Mouse (Mus musculus) Muller cell, postnatal 12 days (primary cell): ENCODE measurements around the gene Chst3.
"Not testable (repeated sequence)": the region's sequence is repeated elsewhere in the genome, so short reads cannot be mapped to it uniquely, and the experiment has no call there.

Experiments used
- DNase-seq: peaks from one replicate; pipeline ENCODE4 v3.0.0-alpha.2; 2015; ENCODE audit errors: inconsistent ontology term

The Chst3 gene

DNA sequence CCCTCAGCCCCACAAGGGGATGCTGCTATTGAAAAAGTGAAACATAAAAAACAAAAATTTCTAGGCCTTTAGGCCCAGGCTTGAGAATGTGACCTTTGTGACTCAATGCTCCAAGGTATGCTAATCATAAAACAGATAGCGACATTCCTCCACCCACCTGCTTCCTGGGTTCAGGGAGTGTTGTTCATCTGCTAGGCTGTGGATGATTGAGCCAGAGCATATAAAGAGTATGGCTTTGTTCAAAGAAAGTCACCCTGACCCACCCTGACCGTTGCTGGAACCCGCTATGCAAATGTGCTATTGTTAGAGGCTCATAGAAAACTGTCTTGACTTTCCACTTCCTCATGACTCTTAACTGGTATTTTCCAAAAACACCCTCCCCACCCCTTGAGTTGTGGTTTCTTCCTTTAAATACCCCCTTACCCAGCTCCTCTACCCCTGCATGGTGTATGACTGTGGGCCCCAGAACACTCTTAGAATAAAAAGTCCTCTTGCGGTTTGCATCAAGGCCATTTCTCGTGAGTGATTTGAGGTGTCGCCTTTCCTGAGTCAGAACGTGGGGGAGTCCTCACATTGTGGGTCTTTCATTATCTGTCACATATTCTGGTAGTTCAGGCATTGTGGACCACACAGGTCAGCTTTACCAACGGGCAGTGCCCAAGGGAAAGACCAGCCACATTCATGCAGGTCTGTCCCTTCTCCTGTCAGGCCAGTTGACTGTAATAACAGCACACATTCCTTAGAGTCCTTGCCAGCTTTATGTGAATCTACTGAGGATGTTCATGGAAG lies 56.7 kb downstream of the Chst3 start:
- DNase-seq: not testable (repeated sequence)

DNA sequence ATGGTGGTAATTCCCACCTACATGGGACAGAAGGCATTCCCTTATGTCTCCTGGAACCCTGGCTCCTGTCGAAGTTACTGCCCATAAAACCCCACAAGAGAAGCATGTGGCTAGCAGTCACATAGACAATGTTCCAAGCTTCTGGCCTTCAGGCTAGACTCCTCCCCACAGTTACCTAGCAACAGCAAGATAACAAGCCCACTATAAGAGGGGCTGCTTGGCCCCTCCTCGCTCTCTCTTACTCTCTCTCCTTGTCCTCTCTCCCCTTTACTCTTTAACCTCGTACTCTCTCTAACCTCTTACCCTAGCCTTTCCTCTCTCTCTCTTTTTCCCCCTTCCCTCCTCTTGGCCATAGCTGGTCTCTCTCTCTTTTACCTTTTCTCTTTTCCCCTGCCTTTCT lies 57.7 kb downstream of the Chst3 start:
- not testable (repeated sequence) for DNase-seq

DNA sequence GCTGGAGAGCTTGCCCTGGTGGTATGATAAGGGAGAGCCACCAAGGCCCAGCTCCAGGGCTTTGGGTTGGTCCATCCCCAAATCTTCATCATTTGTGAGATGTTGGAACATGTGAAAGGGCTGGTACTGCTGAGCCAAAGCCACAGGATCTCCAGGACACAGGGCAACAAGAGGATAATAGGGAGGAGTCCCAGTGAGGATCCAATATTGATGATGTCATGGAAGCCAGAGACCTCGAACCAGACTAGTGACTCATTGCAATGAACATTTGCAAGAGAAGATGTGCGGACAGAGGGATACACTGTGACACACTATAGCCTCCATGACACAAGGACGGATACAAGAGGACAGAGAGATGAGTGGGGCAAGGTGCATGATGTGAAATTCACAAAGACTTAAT lies 60.9 kb downstream of the Chst3 start:
- DNase-seq: no peak

DNA sequence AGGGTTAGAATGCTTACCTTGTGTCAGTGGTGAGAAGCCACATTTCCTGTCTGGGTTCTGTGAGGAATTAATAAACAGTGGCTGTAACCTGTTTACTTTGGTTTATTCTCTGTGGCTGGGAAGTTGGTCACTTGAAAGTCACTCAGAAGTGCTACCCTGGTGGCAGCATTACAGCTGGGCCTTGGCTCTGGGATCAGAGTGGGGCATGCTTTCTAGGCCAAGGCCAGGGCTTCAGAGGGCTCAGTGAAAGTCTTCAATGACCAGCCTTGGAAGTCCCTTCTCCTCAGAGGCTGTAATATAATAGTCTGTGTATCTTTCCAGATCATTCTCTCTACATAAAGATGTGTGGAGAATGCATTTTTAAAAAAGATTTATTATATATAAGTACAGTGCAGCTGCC lies 63.0 kb downstream of the Chst3 start:
- DNase-seq: no peak

DNA sequence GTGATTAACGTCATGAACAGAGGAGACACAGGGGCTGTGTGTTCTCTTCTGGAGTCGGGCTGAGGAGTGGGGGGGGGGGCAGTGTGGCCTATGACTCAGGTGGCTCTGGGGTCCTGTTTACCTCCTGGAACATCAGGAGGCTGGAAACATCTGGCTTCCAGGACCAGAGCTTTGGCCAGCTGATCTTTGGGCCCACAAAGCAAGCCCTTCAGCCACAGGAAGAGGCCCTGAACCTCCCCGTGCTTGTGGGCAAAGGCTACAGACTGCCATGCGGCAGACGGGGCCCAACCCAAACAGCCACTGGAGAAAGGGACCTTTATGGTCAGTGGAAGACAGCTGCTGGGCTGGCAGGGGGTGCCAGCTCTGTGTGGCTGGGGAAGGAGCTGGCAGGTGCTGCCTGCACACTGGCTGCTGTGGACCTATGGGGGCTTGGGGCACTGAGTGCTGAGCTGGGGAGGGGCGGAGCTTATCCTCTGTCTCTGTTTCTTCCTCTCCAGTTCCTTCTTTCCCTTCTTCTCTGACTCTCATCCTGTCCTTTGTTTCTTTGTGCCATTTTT lies 67.9 kb downstream of the Chst3 start:
- DNase-seq: no peak

DNA sequence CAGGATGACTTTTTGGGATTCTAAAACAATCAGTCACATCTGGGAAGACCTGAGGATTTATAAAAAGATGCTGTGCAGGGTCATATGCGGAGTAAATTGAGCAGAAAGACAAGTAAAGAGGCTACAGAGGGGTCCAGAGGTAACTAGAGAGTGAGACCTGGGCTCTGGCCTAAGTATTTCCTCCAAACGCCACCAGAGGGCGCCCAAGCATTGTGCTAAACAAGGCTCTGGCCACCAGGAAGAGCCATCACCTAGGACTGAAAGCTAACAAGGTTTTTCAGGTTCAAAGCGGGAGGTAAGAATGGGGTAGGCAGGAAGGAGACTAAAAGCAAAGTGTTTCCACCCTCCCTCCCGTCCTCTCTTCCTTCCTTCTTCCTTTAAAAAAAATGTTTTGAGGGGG lies 71.0 kb downstream of the Chst3 start:
- DNase-seq: peak; percentile 52

DNA sequence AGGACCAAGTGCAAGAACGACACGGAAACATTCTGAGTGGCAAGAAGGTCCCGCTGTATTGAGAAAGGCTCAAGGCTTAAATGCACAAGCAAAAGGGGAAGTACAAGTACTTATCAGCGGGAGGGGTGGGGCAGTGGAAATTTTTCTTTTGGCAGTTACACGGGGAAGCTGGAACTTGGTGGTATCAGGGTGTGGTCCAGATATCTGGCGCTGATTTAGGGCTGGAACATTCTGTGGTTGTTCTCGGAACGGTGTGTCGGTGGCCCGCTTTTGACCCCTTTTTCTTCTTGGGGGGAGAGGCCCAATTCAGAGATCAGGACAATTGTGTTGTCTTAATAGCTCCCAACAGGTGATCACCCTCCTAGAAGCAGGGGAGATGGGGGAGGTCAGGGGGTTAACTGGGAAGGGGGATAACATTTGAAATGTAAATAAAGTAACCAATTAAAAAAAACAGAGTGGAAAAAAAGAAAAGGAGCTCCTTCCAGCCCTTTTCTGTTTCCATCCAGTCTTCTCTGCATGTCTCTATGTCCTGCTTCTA lies 71.5 kb downstream of the Chst3 start:
- DNase-seq: not testable (repeated sequence)

DNA sequence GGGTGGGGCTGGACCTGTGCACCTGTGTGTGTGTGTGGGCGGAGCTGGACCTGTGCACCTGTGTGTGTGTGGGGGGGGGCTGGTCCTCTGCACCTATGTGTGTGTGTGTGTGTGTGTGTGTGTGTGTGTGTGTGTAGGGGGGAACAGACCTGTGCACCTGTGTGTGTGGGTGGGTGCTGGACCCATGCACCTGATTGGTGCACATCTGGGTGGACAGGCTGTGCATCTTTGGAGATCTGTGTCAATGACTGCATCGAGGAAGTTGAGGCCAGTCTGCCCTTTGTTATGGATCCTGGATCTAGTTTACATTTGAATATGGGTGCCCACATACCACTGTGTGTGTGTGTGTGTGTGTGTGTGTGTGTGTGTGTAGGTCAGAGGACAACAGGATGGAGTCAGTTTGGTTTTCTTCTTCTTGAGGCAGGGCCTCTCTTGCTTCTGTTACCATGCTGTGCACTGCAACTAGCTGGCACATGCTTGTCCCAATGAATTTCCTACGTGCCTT lies 77.4 kb downstream of the Chst3 start:
- DNase-seq: no peak

DNA sequence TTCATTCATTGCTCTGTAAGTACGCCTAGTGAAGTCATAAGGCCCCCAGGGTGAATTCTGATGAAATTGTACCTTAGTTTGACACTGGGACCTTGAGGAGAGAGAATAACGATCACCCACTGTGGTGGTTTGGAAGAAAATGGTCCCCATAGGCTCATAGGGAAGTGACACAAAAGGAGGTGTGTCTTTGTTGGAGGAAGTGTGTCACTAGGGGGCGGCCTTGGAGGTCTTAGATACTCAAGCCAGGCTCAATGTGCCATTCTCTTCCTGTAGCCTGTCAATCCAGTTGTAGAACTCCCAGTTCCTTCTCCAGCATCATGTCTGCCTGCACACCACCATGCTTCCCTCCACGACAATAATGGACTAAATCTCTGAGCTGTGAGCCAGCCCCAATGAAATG lies 78.3 kb downstream of the Chst3 start:
- no peak for DNase-seq

DNA sequence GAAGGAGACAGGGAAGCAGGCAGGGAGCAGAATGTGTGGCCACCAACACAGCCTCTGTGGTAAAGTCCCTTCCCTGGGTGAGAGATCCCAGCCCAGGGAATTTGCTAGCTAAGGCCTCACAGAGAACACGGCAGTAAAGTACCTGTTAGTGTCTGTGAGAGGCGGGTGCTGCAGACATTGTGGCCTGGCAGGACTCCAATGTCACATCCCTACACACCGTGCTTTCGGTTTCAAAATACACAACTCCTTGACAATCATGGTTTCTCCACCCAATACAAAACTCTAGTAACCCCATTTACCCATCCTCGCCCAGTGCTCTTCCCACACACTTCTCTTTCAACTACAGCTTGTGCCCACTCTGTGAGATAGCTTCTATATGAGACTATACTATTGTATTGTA lies 80.4 kb downstream of the Chst3 start:
- no peak for DNase-seq

DNA sequence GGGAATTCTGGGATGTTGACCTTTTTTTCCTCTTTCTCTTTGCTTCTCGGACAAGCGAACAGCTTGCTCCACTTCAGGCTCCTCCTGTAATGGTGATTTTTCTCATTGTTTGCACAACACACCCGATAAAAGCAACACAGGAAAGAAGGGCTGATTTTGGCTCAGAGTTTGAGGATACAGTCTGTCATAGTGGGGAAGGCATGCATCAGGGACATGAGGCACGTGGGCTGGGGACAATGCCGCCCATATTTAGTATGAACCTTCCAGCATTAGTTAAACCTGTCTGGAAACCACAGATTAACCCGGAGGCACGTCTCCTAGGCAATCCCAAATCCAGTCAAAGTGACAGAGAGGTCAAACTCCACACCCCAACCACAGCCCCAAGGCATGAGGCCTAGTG lies 82.1 kb downstream of the Chst3 start:
- no peak for DNase-seq

DNA sequence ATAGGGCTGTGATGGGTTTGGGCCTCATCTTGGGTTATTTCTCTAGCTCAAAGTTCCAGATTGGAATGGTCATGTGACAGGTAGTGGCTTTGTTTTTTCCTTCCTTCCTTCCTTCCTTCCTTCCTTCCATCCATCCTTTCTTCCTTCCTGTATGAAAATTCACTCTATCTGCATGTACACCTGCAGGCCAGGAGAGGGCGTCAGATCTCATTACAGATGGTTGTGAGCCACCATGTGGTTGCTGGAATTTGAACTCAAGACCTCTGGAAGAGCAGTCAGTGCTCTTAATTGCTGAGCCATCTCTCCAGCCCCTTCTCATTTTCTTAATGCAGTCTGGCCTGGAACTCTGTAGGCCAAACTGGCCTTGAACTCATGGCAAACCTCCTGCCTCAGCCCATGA lies 83.0 kb downstream of the Chst3 start:
- not testable (repeated sequence) for DNase-seq

DNA sequence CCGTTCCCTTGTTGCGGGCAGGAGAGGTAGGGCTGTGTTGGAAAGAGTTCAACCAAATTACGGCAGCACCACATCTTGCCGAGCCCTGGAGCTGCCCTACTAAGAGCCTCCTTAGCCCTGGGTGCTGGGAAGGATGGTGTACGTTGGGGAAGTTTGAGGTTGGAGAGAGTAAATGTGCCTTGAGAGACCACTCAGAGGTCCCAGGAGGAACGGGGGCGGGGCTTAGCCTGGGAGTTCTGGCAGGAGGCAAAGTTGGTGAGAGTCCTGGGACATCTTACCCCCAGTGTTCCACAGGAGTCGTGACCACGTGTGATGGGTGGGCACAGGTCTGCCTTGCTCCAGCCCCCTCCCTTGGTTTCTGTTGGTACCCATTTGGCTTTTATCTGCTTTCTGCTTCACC lies 84.9 kb downstream of the Chst3 start:
- no peak for DNase-seq

DNA sequence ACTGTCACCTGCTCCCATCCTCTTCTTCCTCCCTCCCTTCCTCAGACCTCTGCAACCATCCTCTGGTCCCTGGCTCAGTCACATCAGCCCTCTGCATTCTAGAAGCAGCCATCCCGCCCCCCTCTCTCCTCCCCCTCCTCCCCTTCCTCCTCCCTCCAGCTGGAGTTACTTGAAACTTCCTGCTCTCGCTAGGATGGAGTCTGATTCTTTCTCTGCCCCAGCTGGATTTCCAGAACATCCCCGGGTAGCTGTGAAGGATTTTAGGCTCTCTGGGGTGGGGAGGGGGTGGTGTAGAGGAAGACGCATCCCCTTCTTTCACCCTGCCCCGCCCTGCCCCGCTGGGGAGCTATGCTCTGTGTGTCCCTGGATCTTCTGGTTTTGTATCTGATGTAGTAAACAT lies 85.6 kb downstream of the Chst3 start:
- DNase-seq: no peak
